Mouse (Mus musculus): ENCODE results near the gene Bhlha15.

Gene Bhlha15

DNA sequence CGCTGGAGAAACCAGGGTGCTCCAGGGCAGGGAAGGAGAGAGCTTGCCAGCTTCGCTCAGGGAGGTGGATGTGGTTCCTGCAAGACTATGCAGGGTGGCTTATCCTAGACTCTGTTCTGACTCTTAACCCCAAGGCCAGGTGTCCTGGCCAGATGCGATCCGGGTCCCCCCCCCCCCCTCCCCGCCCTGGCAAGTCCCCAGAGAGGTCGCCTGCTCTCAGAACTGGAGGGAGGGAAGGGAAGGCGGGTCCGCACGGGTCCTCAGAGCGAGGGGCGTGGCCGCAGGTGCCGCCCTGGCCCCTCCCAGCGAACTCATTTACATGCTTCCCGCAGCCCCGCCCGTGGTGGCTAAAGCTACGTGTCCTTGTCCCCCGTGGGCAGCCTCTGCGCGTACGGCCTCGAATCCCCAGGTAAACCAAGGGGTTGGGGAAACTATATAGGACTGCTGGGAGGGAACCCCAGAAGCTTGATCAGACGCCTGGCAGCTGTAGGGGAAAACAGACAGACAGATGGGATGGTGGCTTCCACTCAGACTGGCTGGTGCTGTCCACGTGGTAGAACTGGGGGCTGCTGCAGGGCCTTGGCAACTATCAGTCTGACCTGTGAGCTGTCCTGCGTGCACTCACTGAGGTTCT is at the start of gene Bhlha15:
Gene Bhlha15 (plus strand): TSS at position 337 of the 634 bp plus-strand sequence.
- peak; percentile 56 for DNase-seq (ENCODE audit: low read depth)

DNA sequence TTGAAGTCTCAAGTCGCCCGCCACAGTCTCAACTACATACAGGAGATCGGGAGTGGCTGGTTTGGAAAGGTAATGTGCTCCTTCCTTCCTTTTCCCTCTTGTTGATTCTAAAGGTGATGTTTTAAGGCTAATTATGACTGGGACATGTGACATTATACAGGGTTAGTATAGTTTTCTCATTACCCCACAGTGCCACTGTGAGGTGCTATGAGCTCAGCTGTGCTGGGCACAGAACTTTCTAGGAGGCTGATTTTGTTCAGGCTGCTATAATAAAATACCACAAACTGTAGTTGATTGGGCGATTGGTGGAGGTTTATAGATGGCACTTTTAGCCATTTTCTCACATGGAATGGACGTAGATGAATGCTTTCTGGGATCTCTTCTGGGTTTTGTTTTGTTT is 46.6 kb upstream of the Bhlha15 start:
- no peak for DNase-seq (ENCODE audit: low read depth)

DNA sequence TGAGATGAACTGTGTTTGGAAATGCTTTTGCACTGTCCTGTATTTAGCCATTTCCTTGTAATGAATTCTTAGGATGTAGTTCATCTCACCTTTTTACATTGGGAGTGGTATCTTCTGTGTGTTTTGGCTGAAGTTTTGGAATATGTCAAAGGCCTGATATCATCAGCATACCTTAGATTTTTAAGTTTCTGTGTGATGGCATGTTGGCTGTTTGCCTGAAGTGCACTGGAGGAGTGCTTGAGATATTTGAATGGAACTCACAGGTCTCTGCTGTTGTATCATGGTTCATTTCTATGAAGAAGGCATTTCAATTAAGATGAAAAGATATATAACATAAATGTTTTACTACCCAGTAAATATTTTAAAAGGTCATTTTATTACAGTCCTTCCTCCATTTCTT is 43.2 kb upstream of the Bhlha15 start:
- DNase-seq (ENCODE audit: low read depth), result no peak

DNA sequence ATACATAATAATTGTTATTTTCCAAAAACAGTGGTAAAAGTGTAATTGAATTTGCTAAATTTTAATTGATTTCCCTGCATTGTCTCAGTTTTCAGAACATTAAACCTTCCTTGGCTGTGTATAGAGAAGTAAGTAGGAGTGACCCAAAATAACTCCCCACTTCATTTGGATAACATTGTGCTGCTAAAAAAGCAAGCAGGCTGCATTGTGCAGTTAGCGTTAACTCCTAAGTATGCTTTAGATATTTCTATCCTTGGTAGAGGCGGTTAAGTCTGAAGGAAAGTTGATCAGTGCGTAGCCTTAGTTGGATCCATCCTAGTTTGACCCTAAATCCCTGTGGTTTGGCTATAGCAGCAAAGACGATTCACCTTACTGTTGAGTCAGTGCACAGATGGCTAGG is 40.6 kb upstream of the Bhlha15 start:
- DNase-seq (ENCODE audit: low read depth), result no peak

DNA sequence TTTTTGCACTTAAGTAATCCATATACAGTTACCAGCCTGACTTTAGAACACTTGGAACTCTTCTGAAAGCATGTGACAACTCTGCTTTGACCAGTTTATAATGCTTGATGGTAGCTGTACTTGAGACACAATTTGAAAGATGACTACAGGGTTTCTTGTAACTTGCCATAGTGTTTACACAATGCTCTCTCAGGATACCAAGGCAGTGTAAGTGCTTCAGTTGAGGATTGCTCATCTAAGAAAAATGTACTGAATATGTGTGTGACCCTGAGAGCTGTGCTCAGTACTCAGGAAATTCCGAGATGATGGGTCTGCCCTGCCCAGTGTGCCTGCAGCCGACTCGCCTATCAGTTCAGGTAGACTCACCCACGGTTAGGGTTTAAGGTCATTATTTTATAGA is 38.8 kb upstream of the Bhlha15 start:
- no peak for DNase-seq (ENCODE audit: low read depth)

DNA sequence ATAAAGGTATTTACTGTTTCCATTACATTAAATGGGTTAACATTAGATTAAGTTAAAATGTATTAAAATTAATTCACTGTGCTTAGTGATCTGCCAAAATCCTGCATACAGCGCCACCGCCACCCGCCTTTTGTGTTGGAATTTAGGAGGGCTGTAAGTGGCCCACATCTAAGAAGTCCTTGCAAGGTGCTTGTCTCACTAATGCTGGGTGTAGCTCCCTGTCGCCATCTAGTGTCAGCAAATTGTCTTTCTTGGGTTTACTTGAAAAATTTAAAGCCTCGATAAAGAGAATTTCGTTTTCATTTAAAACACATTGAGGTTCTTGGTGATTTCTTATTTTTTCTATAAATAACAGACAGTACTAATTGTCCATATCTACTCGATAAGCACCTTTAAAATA is 35.6 kb upstream of the Bhlha15 start:
- DNase-seq (ENCODE audit: low read depth), result peak; percentile 80

DNA sequence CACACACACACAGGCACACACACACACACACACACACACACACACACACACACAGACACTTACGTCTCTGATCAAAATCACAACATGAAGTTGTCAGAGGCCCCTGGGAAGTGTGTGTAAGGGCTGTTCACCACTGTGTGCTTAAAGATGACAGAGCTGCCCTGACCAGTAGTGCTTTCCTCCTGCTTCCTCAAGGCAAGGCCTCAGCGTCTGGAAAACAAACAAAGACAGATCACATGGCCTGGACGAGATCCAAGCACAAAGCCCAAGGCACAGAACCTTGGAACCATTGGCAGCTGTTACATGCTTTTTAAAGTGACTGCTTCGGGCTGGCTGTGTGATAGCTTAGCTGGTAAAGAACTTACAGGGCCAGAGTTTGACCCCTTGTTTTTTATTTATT is 31.5 kb upstream of the Bhlha15 start:
- no peak for DNase-seq (ENCODE audit: low read depth)

DNA sequence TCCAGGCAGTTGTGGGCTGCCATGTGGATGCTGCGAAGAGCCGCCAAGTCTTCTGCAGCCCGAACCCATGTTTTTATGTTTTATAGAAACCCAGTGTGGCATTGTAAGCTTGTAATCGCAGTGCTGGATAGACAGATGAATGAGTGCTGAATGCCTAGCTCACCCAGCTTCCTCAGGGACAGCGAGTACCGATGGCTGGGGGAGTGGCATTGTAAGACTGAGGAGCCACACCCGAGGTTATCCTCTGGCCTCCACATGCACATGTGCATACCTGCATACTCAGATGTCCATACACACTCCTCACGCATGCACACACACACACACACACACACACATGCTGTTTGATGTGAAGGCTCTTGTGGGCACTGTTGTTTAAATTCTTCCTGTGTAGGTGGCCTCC is 30.9 kb upstream of the Bhlha15 start:
- no peak for DNase-seq (ENCODE audit: low read depth)

DNA sequence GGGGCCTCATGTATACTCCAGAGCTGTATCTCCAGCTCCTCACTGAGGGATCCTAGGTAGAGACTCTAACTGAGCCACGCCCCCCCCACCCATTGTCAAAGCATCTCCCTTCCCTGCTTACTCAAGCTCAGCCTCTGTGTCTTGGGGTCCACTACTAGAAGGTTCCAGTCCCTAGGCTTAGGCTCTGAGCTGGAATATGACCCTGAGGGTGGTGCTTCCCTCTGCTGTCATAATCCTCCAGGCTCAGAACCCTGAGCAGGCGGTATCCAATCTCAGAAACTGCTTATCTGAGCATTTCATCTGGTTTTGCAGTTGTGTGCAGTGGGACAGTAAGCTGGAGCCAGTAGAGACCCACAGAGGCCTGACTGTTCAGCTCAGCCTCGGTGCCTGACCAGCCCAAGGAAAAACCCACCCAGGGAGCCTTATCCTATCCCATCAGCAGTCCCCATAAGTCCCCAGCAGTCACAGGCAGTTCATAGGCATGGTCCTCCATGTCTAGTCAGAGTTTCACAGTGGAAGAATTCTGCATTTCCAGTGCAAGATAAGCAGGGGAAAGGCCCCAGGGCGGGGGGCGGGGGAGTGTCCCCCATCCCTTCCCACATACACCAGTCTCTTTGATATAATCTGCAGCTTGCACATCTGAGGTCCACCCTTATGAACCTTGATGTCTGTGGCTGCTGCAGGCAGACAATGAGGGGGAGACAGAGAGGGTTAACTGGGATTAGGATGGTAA is 27.8 kb upstream of the Bhlha15 start:
- DNase-seq (ENCODE audit: low read depth), result no peak

DNA sequence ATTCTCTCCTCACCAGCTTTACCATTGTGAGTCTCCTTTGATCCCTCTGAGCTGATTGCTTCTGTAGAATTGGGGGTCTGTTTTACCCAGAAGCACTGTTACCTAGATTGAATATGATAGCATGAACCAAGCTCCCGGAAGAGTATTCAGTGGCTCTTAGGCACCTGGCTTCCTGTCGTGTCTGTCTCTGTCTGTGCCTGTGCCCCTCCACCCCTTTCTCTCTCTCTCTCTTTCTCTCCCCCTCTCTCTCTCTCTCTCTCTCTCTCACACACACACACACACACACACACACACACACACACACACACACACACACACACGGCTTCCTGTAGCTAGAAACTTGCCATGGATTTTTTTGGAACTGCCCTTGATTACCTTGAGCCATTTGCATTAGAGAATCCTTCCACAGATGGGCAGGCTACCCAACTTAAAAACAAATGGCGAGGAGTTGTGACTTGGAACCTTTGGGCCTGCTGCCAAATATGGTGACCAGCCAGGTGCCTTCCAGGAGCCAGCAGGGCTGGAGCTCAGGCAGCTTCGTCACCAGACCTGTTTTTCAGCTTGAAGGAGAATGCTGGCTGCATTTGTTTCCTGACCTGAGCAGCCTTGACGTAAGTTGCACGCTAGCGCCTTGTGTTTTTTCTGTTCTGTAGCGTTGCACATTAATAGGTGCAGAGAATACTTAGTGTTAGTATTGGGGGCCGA is 27.1 kb upstream of the Bhlha15 start:
- no peak for DNase-seq (ENCODE audit: low read depth)

DNA sequence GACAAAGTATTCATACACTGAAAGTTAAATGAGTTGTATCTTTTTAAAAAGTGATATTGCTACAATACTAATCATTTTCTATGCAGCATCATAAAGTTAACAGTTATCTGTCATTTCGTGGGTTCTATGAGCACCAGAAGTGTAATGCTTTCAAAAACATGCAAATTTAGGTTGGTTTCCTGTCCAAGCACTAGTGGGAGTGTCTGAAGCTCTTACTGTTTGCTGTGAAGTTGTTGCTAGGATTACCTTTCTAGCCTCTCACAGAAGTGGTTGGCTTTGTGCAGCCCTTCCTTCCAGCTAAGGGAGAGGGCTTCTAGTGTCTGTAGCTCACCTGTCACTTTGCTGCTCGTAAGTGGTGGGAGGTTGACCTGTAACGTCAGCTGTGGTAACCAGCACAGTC is 24.3 kb upstream of the Bhlha15 start:
- no peak for DNase-seq (ENCODE audit: low read depth)

DNA sequence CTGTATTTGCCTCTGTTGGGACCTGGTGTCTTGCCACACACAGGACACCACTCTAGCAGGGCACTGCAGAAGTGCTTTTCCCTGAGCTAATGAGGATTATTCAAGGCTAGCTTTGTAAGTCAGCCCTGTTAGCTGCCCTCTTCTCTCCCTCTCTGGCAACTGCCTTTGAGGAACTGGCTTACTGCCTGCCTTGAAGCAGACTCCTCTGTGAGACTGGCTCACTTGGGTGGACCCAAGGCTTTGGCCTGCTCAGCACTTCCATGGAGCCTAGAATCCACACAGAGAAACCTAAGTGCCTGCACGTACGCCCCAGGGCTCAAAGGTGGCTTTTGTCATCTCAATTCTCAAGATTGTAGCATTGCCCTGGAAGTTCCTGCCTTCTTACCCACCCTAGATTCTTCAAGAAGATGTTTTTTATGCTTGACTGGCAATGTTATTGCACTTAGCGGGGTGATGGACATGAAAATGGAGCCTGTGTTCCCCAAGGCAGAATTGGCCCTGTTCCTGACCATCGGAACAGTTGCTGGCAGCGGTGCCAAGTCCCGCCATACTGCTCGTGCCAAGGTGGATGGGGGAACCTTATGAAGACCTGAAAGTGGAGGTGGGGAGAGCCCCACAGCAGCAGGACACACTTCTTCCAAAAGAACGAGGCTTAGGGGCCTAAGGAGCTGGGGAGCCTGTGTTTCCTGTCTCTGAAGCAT is 20.7 kb upstream of the Bhlha15 start:
- DNase-seq (ENCODE audit: low read depth), result no peak

DNA sequence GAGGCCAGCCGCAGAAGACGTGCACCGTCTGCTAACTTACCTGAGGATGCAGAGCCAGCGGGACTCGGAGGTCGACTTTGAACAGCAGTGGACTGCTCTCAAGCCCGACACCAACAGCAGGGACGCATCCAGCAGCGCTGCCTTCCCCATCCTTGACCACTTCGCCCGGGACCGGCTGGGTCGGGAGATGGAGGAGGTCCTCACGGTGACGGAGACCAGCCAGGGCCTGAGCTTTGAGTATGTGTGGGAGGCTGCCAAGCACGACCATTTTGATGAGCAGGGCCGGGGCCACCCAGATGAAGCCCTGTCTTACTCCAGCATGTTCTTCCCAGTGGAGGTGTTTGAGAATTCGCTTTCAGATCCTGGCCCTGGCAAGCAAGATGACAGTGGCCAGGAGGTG is 16.4 kb upstream of the Bhlha15 start:
- DNase-seq (ENCODE audit: low read depth), result no peak

DNA sequence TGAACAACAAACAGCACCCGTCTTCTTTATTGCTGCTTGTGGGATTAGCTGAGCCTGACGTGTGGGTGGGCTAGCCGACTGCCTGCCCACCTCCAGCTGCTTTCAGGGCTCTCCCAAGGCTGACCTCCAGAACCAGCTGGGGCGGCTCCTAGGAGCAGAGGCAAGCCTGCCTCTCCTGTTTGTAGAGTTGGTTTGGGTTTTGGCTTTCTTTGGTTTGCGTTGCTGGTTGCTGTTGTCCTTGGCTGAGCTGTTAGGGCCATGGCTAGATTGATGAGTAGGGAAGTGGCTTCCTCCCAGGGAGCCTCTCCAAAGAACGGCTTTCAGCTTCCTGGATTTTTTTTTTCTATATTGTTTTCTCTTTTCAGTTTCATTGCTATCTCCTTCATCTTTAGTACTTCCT is 11.9 kb upstream of the Bhlha15 start:
- DNase-seq (ENCODE audit: low read depth), result no peak

DNA sequence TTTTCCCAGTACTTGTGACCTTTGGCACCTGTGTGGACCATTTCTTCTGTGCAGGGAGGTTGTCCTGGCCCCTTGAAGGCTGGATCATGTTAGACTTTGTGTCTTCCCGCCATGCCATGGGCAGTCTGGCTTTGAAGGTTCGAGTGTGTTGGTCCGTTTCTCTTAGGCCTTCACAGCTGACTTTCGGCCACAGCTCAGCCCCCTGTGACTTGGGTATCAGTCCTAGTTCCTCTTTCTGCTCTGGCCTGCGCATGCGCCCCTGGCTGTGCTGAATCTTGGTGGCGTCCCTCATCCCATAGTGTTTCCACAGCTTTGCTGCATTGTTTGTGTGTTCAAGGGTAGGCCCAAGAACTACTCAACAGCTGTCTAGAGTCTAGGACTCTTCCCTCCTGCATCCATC is 8.8 kb upstream of the Bhlha15 start:
- no peak for DNase-seq (ENCODE audit: low read depth)

DNA sequence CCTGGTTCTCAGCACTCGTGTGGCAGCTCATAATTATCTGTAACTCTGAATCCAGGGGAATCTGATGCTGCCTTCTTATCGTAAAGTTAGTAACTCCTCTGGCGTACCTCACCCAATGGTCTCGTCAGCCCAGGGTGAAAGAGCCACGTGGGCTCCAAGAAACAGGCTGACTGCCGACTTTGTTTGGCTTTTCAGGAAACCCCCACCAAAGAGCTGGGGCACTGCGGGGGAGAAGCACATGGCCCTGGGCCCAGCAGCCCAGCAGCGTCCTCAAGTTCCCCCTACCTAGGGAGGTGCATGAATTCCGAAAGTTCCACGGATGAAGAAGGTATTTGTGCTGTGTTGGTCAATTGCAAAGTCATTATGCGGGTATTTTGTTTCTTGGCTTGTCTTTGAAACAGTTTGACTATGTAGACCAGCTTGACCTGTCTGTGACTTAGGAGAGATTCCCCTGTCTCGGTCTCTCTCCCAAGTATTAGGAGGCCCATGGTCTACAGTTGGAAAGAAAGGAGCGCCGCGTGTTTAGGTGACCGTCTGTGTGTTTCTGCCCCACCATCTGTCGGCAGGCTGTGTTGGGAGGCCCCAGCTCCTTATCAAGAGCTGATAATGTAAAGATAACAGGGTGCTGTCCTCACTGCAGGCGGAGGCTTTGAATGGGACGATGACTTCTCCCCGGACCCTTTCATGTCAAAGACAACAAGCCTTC is 7.4 kb upstream of the Bhlha15 start:
- no peak for DNase-seq (ENCODE audit: low read depth)

DNA sequence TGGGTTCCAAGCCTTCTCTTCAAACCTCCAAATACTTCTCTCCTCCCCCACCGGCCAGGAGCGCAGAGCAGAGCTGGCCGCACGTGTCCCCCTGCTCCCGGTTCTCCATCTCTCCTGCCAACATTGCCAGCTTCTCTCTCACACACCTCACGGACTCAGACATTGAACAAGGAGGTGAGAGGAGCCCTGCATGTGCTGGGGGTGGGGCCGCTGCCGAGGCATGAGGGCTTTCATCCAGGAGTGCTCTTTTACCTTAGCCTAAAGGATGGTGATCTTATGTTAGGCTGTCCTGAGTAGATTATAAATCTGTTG is 6.9 kb upstream of the Bhlha15 start:
- no peak for DNase-seq (ENCODE audit: low read depth)

DNA sequence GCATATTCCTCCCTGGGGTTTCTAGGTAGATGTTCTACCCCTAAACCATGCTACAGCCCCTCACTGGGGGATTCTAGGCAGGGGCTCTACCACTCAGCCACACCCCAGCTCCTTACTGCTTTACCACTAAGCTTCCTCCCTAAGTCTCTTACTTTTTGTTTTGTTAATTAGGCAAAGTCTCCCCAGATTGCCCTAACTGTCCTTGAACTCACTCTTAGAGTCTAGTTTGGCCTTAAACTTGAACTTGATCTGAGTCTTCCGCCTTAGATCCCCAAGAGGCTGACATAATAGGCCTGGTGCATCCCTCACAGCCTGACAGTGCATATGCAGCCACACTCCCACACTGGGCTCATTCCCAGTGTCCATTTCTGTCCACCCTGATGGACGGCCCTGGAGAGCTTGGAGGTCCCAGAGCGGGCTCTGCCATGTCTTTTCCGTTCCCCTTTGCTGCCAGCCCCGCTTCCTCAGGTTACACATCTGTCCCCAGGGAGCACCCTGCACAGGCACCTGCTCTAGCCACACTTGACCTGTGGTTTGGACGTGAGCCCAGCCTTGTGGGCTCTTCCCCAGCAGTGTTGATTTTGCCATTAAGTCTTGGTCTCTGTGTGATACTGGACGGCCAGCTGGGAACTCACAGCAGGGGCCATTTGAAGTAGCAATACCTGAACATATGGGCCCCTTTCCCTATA is 6.3 kb upstream of the Bhlha15 start:
- no peak for DNase-seq (ENCODE audit: low read depth)

DNA sequence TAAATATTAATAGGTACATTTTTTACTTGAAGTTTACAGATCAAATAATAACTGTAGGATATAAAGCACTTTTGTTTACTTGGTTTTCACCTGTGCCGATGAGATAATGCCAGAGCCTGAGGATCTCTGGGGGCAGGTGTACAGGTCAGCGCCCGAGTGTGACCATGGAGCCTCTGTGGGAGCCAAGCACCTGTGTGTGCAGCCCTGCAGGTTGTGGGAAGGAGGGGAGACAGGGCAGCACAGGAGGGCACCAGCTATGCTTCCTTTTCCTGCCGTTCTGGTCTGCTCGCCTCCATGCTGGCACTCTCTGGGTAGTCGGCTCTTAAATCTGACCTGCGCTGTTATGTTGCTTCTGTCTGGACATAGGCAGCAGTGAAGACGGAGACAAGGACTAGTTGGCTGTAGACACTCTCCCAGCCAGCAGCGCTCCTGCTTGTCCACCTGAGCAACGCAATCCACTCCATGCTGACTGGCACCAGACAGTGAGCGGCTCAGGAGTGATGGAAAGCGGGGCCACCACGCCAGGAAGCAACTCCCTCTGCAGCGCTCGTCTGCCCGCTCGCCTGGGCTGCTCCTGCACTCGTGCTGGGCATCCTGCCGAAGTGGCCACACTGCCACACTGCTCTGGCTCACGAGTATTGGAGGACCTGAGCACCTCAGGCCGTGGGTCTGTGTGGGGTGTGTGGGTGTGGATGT is 5.6 kb upstream of the Bhlha15 start:
- DNase-seq (ENCODE audit: low read depth), result no peak

DNA sequence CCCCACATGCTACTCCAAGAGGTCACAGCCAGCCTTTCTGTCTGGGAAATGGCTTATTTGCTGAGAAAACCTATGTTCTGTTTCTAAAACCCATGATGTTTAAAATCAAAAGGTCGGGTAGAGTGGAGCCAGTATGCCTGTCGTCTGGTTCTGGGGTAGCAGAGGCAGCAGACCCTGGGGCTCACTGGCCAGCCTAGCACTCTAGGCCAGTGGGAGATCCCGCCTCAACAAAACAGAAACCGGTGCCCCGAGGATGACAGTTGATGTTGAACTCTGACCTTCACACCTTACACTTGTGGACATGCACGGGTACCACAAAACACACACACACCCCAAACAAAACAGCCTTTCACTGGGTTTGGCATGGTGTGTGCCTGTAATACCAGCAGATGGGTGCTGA is 1.7 kb upstream of the Bhlha15 start:
- no peak for DNase-seq (ENCODE audit: low read depth)

DNA sequence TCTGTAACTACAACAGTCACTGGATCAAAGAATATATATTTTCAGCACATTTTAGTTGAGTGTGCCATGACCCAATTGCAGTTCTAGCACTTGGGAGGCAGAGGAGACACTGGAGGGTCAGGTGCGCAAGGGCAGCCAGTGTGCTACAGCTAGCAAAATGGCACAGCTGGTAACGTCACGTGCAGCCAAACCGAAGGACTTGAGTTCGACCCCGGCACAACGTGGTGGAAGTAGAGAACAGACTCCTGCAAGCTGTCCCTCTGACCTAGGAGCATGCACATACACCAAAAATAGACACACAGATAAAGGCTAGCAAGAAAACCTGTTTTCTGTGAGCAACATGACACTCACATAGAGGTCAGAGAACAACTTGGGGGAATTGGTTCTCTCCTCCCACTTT is 759 bp upstream of the Bhlha15 start:
- no peak for DNase-seq (ENCODE audit: low read depth)
